Mouse (Mus musculus): ENCODE measurements around the gene Ano3. TPM values are rescaled to one million over a fixed set of nuclear protein-coding genes. Genes with fewer than 3 reads are reported as not detected.

The Ano3 gene
- polyA plus RNA-seq, 1 experiment from 2014 or later: 0.19 TPM

- Histone ChIP-seq H3K4me3 (ENCODE audit: low read depth, low read length) (no peak overlapping the region), H3K27ac (ENCODE audit: low read length) (no peak overlapping the region), H3K36me3 (ENCODE audit: control insufficient read depth, insufficient read depth, low read length) (no peaks in the 10 kb centered on the region), H3K27me3 (ENCODE audit: control insufficient read depth, insufficient read depth, low read length) (no peaks in the 10 kb centered on the region), H3K9me3 (ENCODE audit: control insufficient read depth, low read depth, low read length) (no peaks in the 10 kb centered on the region), H3K9ac (replicated peaks; ENCODE audit: low read depth, low read length) (no peak overlapping the region), H3K4me2 (replicated peaks; ENCODE audit: low read depth, low read length) (no peak overlapping the region), H3K4me1 (ENCODE audit: control insufficient read depth, insufficient read depth, low read length) (no peaks in the 10 kb centered on the region)
- WGBS: 83% methylated on average over 4 of the region's 4 CpGs
- ATAC-seq (ENCODE audit: insufficient number of reproducible peaks, insufficient read depth, low FRiP score, low read depth): no peak
These were observed 79.1 kb downstream of the Ano3 start for GRCm38 (mm10) chr2:110871650-110872049.

GRCm38 (mm10) chr2:110865584-110865983, 85.1 kb downstream of the Ano3 start:
- Histone ChIP-seq H3K4me3 (ENCODE audit: low read depth, low read length) (no peak overlapping the region), H3K27me3 (ENCODE audit: control insufficient read depth, insufficient read depth, low read length) (no peaks in the 10 kb centered on the region), H3K36me3 (ENCODE audit: control insufficient read depth, insufficient read depth, low read length) (no peaks in the 10 kb centered on the region), H3K9me3 (ENCODE audit: control insufficient read depth, low read depth, low read length) (no peaks in the 10 kb centered on the region), H3K9ac (replicated peaks; ENCODE audit: low read depth, low read length) (no peak overlapping the region), H3K4me1 (ENCODE audit: control insufficient read depth, insufficient read depth, low read length) (no peaks in the 10 kb centered on the region), H3K4me2 (replicated peaks; ENCODE audit: low read depth, low read length) (no peak overlapping the region), H3K27ac (ENCODE audit: low read length) (no peak overlapping the region)
- ATAC-seq (ENCODE audit: insufficient number of reproducible peaks, insufficient read depth, low FRiP score, low read depth): no peak
- 68% methylated on average over 2 of the region's 3 CpGs for WGBS

- H3K4me1 ChIP-seq (ENCODE audit: control insufficient read depth, insufficient read depth, low read length): no peaks in the 10 kb centered on the region
- H3K4me2 ChIP-seq (replicated peaks; ENCODE audit: low read depth, low read length): no peak overlapping the region
- no peak overlapping the region for H3K4me3 ChIP-seq (ENCODE audit: low read depth, low read length)
- no peaks in the 10 kb centered on the region for H3K27me3 ChIP-seq (ENCODE audit: control insufficient read depth, insufficient read depth, low read length)
- no peaks in the 10 kb centered on the region for H3K36me3 ChIP-seq (ENCODE audit: control insufficient read depth, insufficient read depth, low read length)
- no peak overlapping the region for H3K9ac ChIP-seq (replicated peaks; ENCODE audit: low read depth, low read length)
- H3K27ac ChIP-seq (ENCODE audit: low read length): no peak overlapping the region
- WGBS: 93% methylated on average over 4 of the region's 4 CpGs
- no peak for ATAC-seq (ENCODE audit: insufficient number of reproducible peaks, insufficient read depth, low FRiP score, low read depth)
- no peaks in the 10 kb centered on the region for H3K9me3 ChIP-seq (ENCODE audit: control insufficient read depth, low read depth, low read length)
These were observed 87.3 kb downstream of the Ano3 start for GRCm38 (mm10) chr2:110863376-110863775.

GRCm38 (mm10) chr2:110839559-110840243, 111.0 kb downstream of the Ano3 start:
- WGBS: 40% methylated on average over 7 of the region's 7 CpGs
- no peak overlapping the region for H3K4me3 ChIP-seq (ENCODE audit: low read depth, low read length)
- H3K9ac ChIP-seq (replicated peaks; ENCODE audit: low read depth, low read length): no peak overlapping the region
- H3K27me3 ChIP-seq (ENCODE audit: control insufficient read depth, insufficient read depth, low read length): no peaks in the 10 kb centered on the region
- no peak for ATAC-seq (ENCODE audit: insufficient number of reproducible peaks, insufficient read depth, low FRiP score, low read depth)
- H3K27ac ChIP-seq (ENCODE audit: low read length): no peak overlapping the region
- no peaks in the 10 kb centered on the region for H3K9me3 ChIP-seq (ENCODE audit: control insufficient read depth, low read depth, low read length)
- H3K36me3 ChIP-seq (ENCODE audit: control insufficient read depth, insufficient read depth, low read length): no peaks in the 10 kb centered on the region
- no peaks in the 10 kb centered on the region for H3K4me1 ChIP-seq (ENCODE audit: control insufficient read depth, insufficient read depth, low read length)
- no peak overlapping the region for H3K4me2 ChIP-seq (replicated peaks; ENCODE audit: low read depth, low read length)

GRCm38 (mm10) chr2:110816189-110816588, 134.5 kb downstream of the Ano3 start:
- Histone ChIP-seq H3K36me3 (ENCODE audit: control insufficient read depth, insufficient read depth, low read length) (no peaks in the 10 kb centered on the region), H3K4me1 (ENCODE audit: control insufficient read depth, insufficient read depth, low read length) (no peaks in the 10 kb centered on the region), H3K4me2 (replicated peaks; ENCODE audit: low read depth, low read length) (no peak overlapping the region), H3K9me3 (ENCODE audit: control insufficient read depth, low read depth, low read length) (no peaks in the 10 kb centered on the region), H3K9ac (replicated peaks; ENCODE audit: low read depth, low read length) (no peak overlapping the region), H3K4me3 (ENCODE audit: low read depth, low read length) (no peak overlapping the region), H3K27me3 (ENCODE audit: control insufficient read depth, insufficient read depth, low read length) (no peaks in the 10 kb centered on the region), H3K27ac (ENCODE audit: low read length) (no peak overlapping the region)
- no peak for ATAC-seq (ENCODE audit: insufficient number of reproducible peaks, insufficient read depth, low FRiP score, low read depth)

- Histone ChIP-seq H3K36me3 (ENCODE audit: control insufficient read depth, insufficient read depth, low read length) (no peaks in the 10 kb centered on the region), H3K27ac (ENCODE audit: low read length) (no peak overlapping the region), H3K9me3 (ENCODE audit: control insufficient read depth, low read depth, low read length) (no peaks in the 10 kb centered on the region), H3K27me3 (ENCODE audit: control insufficient read depth, insufficient read depth, low read length) (no peaks in the 10 kb centered on the region), H3K4me1 (ENCODE audit: control insufficient read depth, insufficient read depth, low read length) (no peaks in the 10 kb centered on the region), H3K9ac (replicated peaks; ENCODE audit: low read depth, low read length) (no peak overlapping the region), H3K4me2 (replicated peaks; ENCODE audit: low read depth, low read length) (no peak overlapping the region), H3K4me3 (ENCODE audit: low read depth, low read length) (no peak overlapping the region)
- WGBS: 81% methylated on average over 1 of the region's 1 CpGs
- no peak for ATAC-seq (ENCODE audit: insufficient number of reproducible peaks, insufficient read depth, low FRiP score, low read depth)
These were observed 135.8 kb downstream of the Ano3 start for GRCm38 (mm10) chr2:110814964-110815363.

GRCm38 (mm10) chr2:110806302-110807093, 144.2 kb downstream of the Ano3 start:
- no peaks in the 10 kb centered on the region for H3K36me3 ChIP-seq (ENCODE audit: control insufficient read depth, insufficient read depth, low read length)
- H3K9me3 ChIP-seq (ENCODE audit: control insufficient read depth, low read depth, low read length): no peaks in the 10 kb centered on the region
- no peak overlapping the region for H3K27ac ChIP-seq (ENCODE audit: low read length)
- no peaks in the 10 kb centered on the region for H3K4me1 ChIP-seq (ENCODE audit: control insufficient read depth, insufficient read depth, low read length)
- 78% methylated on average over 5 of the region's 5 CpGs for WGBS
- no peak for ATAC-seq (ENCODE audit: insufficient number of reproducible peaks, insufficient read depth, low FRiP score, low read depth)
- H3K9ac ChIP-seq (replicated peaks; ENCODE audit: low read depth, low read length): no peak overlapping the region
- no peaks in the 10 kb centered on the region for H3K27me3 ChIP-seq (ENCODE audit: control insufficient read depth, insufficient read depth, low read length)
- no peak overlapping the region for H3K4me3 ChIP-seq (ENCODE audit: low read depth, low read length)
- no peak overlapping the region for H3K4me2 ChIP-seq (replicated peaks; ENCODE audit: low read depth, low read length)

GRCm38 (mm10) chr2:110795928-110796327, 154.8 kb downstream of the Ano3 start:
- ATAC-seq (ENCODE audit: insufficient number of reproducible peaks, insufficient read depth, low FRiP score, low read depth): no peak
- no peaks in the 10 kb centered on the region for H3K36me3 ChIP-seq (ENCODE audit: control insufficient read depth, insufficient read depth, low read length)
- H3K27ac ChIP-seq (ENCODE audit: low read length): no peak overlapping the region
- no peaks in the 10 kb centered on the region for H3K9me3 ChIP-seq (ENCODE audit: control insufficient read depth, low read depth, low read length)
- no peak overlapping the region for H3K4me2 ChIP-seq (replicated peaks; ENCODE audit: low read depth, low read length)
- no peak overlapping the region for H3K4me3 ChIP-seq (ENCODE audit: low read depth, low read length)
- H3K27me3 ChIP-seq (ENCODE audit: control insufficient read depth, insufficient read depth, low read length): no peaks in the 10 kb centered on the region
- 72% methylated on average over 1 of the region's 1 CpGs for WGBS
- no peaks in the 10 kb centered on the region for H3K4me1 ChIP-seq (ENCODE audit: control insufficient read depth, insufficient read depth, low read length)
- no peak overlapping the region for H3K9ac ChIP-seq (replicated peaks; ENCODE audit: low read depth, low read length)

All from stomach, embryonic 14.5 days (tissue).